Mouse (Mus musculus): ENCODE measurements around the gene Rnf38. TPM values are rescaled to one million over a fixed set of nuclear protein-coding genes. Genes with fewer than 3 reads are reported as not detected.
A peak's percentile ranks its signal among the peaks of the same experiment; 100 is the strongest.

Gene Rnf38
- total RNA-seq (2021), result 10 to 100 TPM; 35.7 to 38.0 TPM
- long read RNA-seq, experiment 1, full-length matches to known transcripts, result 3 of 7 reads
- long read RNA-seq, experiment 1, partial matches to known transcripts, result 0 of 7 reads
- long read RNA-seq, experiment 1, other reads (novel, unspliced or antisense), result 4 of 7 reads
- long read RNA-seq, experiment 2, partial matches to known transcripts, result 2 of 8 reads
- long read RNA-seq, experiment 2, other reads (novel, unspliced or antisense), result 6 of 8 reads

- intact Hi-C loops (cut with DNase I), result loop anchor here (2.0 kb wide), 1 partner anchor 67 kb away; no protein-coding TSS in a partner anchor
- DNase-seq, result no peak
These were observed at the start of gene Rnf38 for GRCm38 (mm10) chr4:44233713-44234003. Gene Rnf38, minus strand, starts transcription at chr4:44233789.

GRCm38 (mm10) chr4:44281597-44282265 lies 48.1 kb upstream of the Rnf38 start:
- intact Hi-C loops (cut with DNase I), result no loop called here
- no peak for DNase-seq

GRCm38 (mm10) chr4:44271134-44271533 lies 37.5 kb upstream of the Rnf38 start:
- intact Hi-C loops (cut with DNase I), result no loop called here
- no peak for DNase-seq

GRCm38 (mm10) chr4:44269376-44269817 lies 35.8 kb upstream of the Rnf38 start:
- intact Hi-C loops (cut with DNase I), result no loop called here
- DNase-seq, result no peak

GRCm38 (mm10) chr4:44267437-44267836 lies 33.8 kb upstream of the Rnf38 start:
- DNase-seq, result no peak
- intact Hi-C loops (cut with DNase I), result no loop called here

GRCm38 (mm10) chr4:44265500-44265899 lies 31.9 kb upstream of the Rnf38 start:
- no peak for DNase-seq
- intact Hi-C loops (cut with DNase I), result no loop called here

- peak; percentile 62 to 74 for DNase-seq
- intact Hi-C loops (cut with DNase I), result no loop called here
These were observed 26.7 kb upstream of the Rnf38 start for GRCm38 (mm10) chr4:44260244-44260643.

- no peak for DNase-seq
- intact Hi-C loops (cut with DNase I), result no loop called here
These were observed 25.5 kb upstream of the Rnf38 start for GRCm38 (mm10) chr4:44259126-44259525.

- intact Hi-C loops (cut with DNase I), result no loop called here
- DNase-seq, result no peak
These were observed 21.0 kb upstream of the Rnf38 start for GRCm38 (mm10) chr4:44254579-44254978.

- intact Hi-C loops (cut with DNase I), result no loop called here
These were observed 19.6 kb upstream of the Rnf38 start for GRCm38 (mm10) chr4:44253191-44253590.

GRCm38 (mm10) chr4:44251966-44252916 lies 18.7 kb upstream of the Rnf38 start:
- intact Hi-C loops (cut with DNase I), result no loop called here
- DNase-seq, result no peak

More at GRCm38 (mm10) chr4:44253191-44253590, 19.6 kb upstream of the Rnf38 start:
- no peak for DNase-seq

- no peak for DNase-seq
These were observed 17.9 kb upstream of the Rnf38 start for GRCm38 (mm10) chr4:44251521-44251920.

GRCm38 (mm10) chr4:44249705-44250104 lies 16.1 kb upstream of the Rnf38 start:
- intact Hi-C loops (cut with DNase I), result no loop called here
- no peak for DNase-seq

More at GRCm38 (mm10) chr4:44251521-44251920, 17.9 kb upstream of the Rnf38 start:
- intact Hi-C loops (cut with DNase I), result no loop called here

GRCm38 (mm10) chr4:44247051-44247939 lies 13.7 kb upstream of the Rnf38 start:
- DNase-seq, result no peak
- intact Hi-C loops (cut with DNase I), result no loop called here

GRCm38 (mm10) chr4:44246285-44246684 lies 12.7 kb upstream of the Rnf38 start:
- no peak for DNase-seq
- intact Hi-C loops (cut with DNase I), result no loop called here

- intact Hi-C loops (cut with DNase I), result no loop called here
- DNase-seq, result no peak
These were observed 8.0 kb upstream of the Rnf38 start for GRCm38 (mm10) chr4:44241638-44242037.

- intact Hi-C loops (cut with DNase I), result loop anchor here (2.0 kb wide), 1 partner anchor 69 kb away; no protein-coding TSS in a partner anchor
- DNase-seq, result no peak
These were observed 2.4 kb upstream of the Rnf38 start for GRCm38 (mm10) chr4:44235946-44236345.

GRCm38 (mm10) chr4:44234004-44234866 lies 646 bp upstream of the Rnf38 start:
- peak; percentile 93 to 97 for DNase-seq
- intact Hi-C loops (cut with DNase I), result loop anchor here (2.0 kb wide), 1 partner anchor 67 kb away; no protein-coding TSS in a partner anchor
